Mouse (Mus musculus): Measurements from ENCODE around the gene Ppy. TPM values are rescaled to one million over a fixed set of nuclear protein-coding genes. Genes with fewer than 3 reads are reported as not detected.

The Ppy gene
- total and polyA plus RNA-seq, 3 experiments: not detected

Other genes starting within 250 kb of the Ppy start
- not detected in 2 replicates for gene Meox1, start 206.9 kb downstream of the Ppy start, total RNA-seq (2012; rRNA removed)
- not detected for gene Meox1, start 206.9 kb downstream of the Ppy start, polyA plus RNA-seq (2012; ENCODE audit: insufficient read depth in 1 of 2, insufficient read length in 2 of 2, low read depth in 1 of 2, low replicate concordance in 2 of 2, missing spikeins in 1 of 2)
- gene Sost, start 134.3 kb downstream of the Ppy start, total RNA-seq (2012; rRNA removed): not detected in 2 replicates
- gene Sost, start 134.3 kb downstream of the Ppy start, polyA plus RNA-seq (2012; ENCODE audit: insufficient read depth in 1 of 2, insufficient read length in 2 of 2, low read depth in 1 of 2, low replicate concordance in 2 of 2, missing spikeins in 1 of 2): not detected
- not detected in 2 replicates for gene Cfap97d1, start 117.0 kb downstream of the Ppy start, total RNA-seq (2012; rRNA removed)
- gene Cfap97d1, start 117.0 kb downstream of the Ppy start, polyA plus RNA-seq (2012; ENCODE audit: insufficient read depth in 1 of 2, insufficient read length in 2 of 2, low read depth in 1 of 2, low replicate concordance in 2 of 2, missing spikeins in 1 of 2): not detected
- 18.4 and 18.7 TPM in 2 replicates for gene Dusp3, start 114.3 kb downstream of the Ppy start, total RNA-seq (2012; rRNA removed)
- 10 to 100 TPM; 29.8 to 35.5 TPM for gene Dusp3, start 114.3 kb downstream of the Ppy start, polyA plus RNA-seq (2012; ENCODE audit: insufficient read depth in 1 of 2, insufficient read length in 2 of 2, low read depth in 1 of 2, low replicate concordance in 2 of 2, missing spikeins in 1 of 2)
- 4.6 and 5.5 TPM in 2 replicates for gene Mpp3, start 72.9 kb downstream of the Ppy start, total RNA-seq (2012; rRNA removed)
- 1 to 10 TPM in 1 of 2 experiments, not detected in 1; 7.1 TPM for gene Mpp3, start 72.9 kb downstream of the Ppy start, polyA plus RNA-seq (2012; ENCODE audit: insufficient read depth in 1 of 2, insufficient read length in 2 of 2, low read depth in 1 of 2, low replicate concordance in 2 of 2, missing spikeins in 1 of 2)
- 0.08 TPM in 1 of 2 replicates, not detected in the other for gene Cd300lg, start 59.8 kb downstream of the Ppy start, total RNA-seq (2012; rRNA removed)
- under 1 TPM in 1 of 2 experiments, not detected in 1; 0.26 TPM for gene Cd300lg, start 59.8 kb downstream of the Ppy start, polyA plus RNA-seq (2012; ENCODE audit: insufficient read depth in 1 of 2, insufficient read length in 2 of 2, low read depth in 1 of 2, low replicate concordance in 2 of 2, missing spikeins in 1 of 2)
- gene Mpp2, start 12.8 kb downstream of the Ppy start, total RNA-seq (2012; rRNA removed): 2.9 and 4.6 TPM in 2 replicates
- 10 to 100 TPM in 1 of 2 experiments, not detected in 1; 16.3 TPM for gene Mpp2, start 12.8 kb downstream of the Ppy start, polyA plus RNA-seq (2012; ENCODE audit: insufficient read depth in 1 of 2, insufficient read length in 2 of 2, low read depth in 1 of 2, low replicate concordance in 2 of 2, missing spikeins in 1 of 2)
- gene Pyy, start 6.5 kb upstream of the Ppy start, total RNA-seq (2012; rRNA removed): not detected in 2 replicates
- gene Pyy, start 6.5 kb upstream of the Ppy start, polyA plus RNA-seq (2012; ENCODE audit: insufficient read depth in 1 of 2, insufficient read length in 2 of 2, low read depth in 1 of 2, low replicate concordance in 2 of 2, missing spikeins in 1 of 2): not detected
- gene Nags, start 44.2 kb upstream of the Ppy start, total RNA-seq (2012; rRNA removed): 5.4 and 6.6 TPM in 2 replicates
- gene Nags, start 44.2 kb upstream of the Ppy start, polyA plus RNA-seq (2012; ENCODE audit: insufficient read depth in 1 of 2, insufficient read length in 2 of 2, low read depth in 1 of 2, low replicate concordance in 2 of 2, missing spikeins in 1 of 2): 1 to 10 TPM in 1 of 2 experiments, not detected in 1; 9.7 TPM
- 43.9 and 45.1 TPM in 2 replicates for gene Tmem101, start 55.1 kb upstream of the Ppy start, total RNA-seq (2012; rRNA removed)
- 10 to 100 TPM in 1 of 2 experiments, not detected in 1; 30.1 TPM for gene Tmem101, start 55.1 kb upstream of the Ppy start, polyA plus RNA-seq (2012; ENCODE audit: insufficient read depth in 1 of 2, insufficient read length in 2 of 2, low read depth in 1 of 2, low replicate concordance in 2 of 2, missing spikeins in 1 of 2)
- 74.2 and 75.0 TPM in 2 replicates for gene Lsm12, start 84.0 kb upstream of the Ppy start, total RNA-seq (2012; rRNA removed)
- gene Lsm12, start 84.0 kb upstream of the Ppy start, polyA plus RNA-seq (2012; ENCODE audit: insufficient read depth in 1 of 2, insufficient read length in 2 of 2, low read depth in 1 of 2, low replicate concordance in 2 of 2, missing spikeins in 1 of 2): 100 to 1,000 TPM; 128 to 150 TPM
- 46.4 and 48.9 TPM in 2 replicates for gene G6pc3, start 88.3 kb upstream of the Ppy start, total RNA-seq (2012; rRNA removed)
- 100 to 1,000 TPM in 1 of 2 experiments, not detected in 1; 104 TPM for gene G6pc3, start 88.3 kb upstream of the Ppy start, polyA plus RNA-seq (2012; ENCODE audit: insufficient read depth in 1 of 2, insufficient read length in 2 of 2, low read depth in 1 of 2, low replicate concordance in 2 of 2, missing spikeins in 1 of 2)
- 9.1 and 10.4 TPM in 2 replicates for gene Hdac5, start 128.8 kb upstream of the Ppy start, total RNA-seq (2012; rRNA removed)
- 10 to 100 TPM in 1 of 2 experiments, not detected in 1; 29.3 TPM for gene Hdac5, start 128.8 kb upstream of the Ppy start, polyA plus RNA-seq (2012; ENCODE audit: insufficient read depth in 1 of 2, insufficient read length in 2 of 2, low read depth in 1 of 2, low replicate concordance in 2 of 2, missing spikeins in 1 of 2)
- 19.5 and 20.0 TPM in 2 replicates for gene BC030867, start 147.6 kb upstream of the Ppy start, total RNA-seq (2012; rRNA removed)
- gene BC030867, start 147.6 kb upstream of the Ppy start, polyA plus RNA-seq (2012; ENCODE audit: insufficient read depth in 1 of 2, insufficient read length in 2 of 2, low read depth in 1 of 2, low replicate concordance in 2 of 2, missing spikeins in 1 of 2): 10 to 100 TPM; 36.2 to 51.7 TPM
- gene Asb16, start 167.4 kb upstream of the Ppy start, total RNA-seq (2012; rRNA removed): 3.9 and 4.4 TPM in 2 replicates
- 1 to 10 TPM in 1 of 2 experiments, not detected in 1; 8.5 TPM for gene Asb16, start 167.4 kb upstream of the Ppy start, polyA plus RNA-seq (2012; ENCODE audit: insufficient read depth in 1 of 2, insufficient read length in 2 of 2, low read depth in 1 of 2, low replicate concordance in 2 of 2, missing spikeins in 1 of 2)
- 27.0 and 29.3 TPM in 2 replicates for gene Tmub2, start 183.6 kb upstream of the Ppy start, total RNA-seq (2012; rRNA removed)
- gene Tmub2, start 183.6 kb upstream of the Ppy start, polyA plus RNA-seq (2012; ENCODE audit: insufficient read depth in 1 of 2, insufficient read length in 2 of 2, low read depth in 1 of 2, low replicate concordance in 2 of 2, missing spikeins in 1 of 2): 10 to 100 TPM in 1 of 2 experiments, not detected in 1; 40.5 TPM
- gene Atxn7l3, start 195.3 kb upstream of the Ppy start, total RNA-seq (2012; rRNA removed): 40.5 and 46.7 TPM in 2 replicates
- gene Atxn7l3, start 195.3 kb upstream of the Ppy start, polyA plus RNA-seq (2012; ENCODE audit: insufficient read depth in 1 of 2, insufficient read length in 2 of 2, low read depth in 1 of 2, low replicate concordance in 2 of 2, missing spikeins in 1 of 2): 10 to 100 TPM; 39.4 to 53.0 TPM
- gene Ubtf, start 218.4 kb upstream of the Ppy start, total RNA-seq (2012; rRNA removed): 151 and 189 TPM in 2 replicates
- gene Ubtf, start 218.4 kb upstream of the Ppy start, polyA plus RNA-seq (2012; ENCODE audit: insufficient read depth in 1 of 2, insufficient read length in 2 of 2, low read depth in 1 of 2, low replicate concordance in 2 of 2, missing spikeins in 1 of 2): 100 to 1,000 TPM in 1 of 2 experiments, 10 to 100 TPM in 1; 76.5 to 145 TPM

Measured in MEL (cell line).